In genomic region chr12:16789199-16789598, GRCm38 (mm10) we compare ENCODE assay signal across 19 mouse cellular contexts. TPM values are rescaled to one million over a fixed set of nuclear protein-coding genes. Genes with fewer than 3 reads are reported as not detected.
"Had no signal": no experiment of that assay in that cellular context is flagged by ENCODE, and none has a peak within 500 bp of the region (broad histone marks: within the 10 kb centered on the region; RNA-seq: fewer than 3 reads in every experiment).

No protein-coding gene starts in this region.

- H3K4me3 ChIP-seq: liver, embryonic 15.5 days; lung, embryonic 15.5 days; megakaryocyte, embryonic 14.5 days; neural tube, embryonic 12.5 days; stomach, embryonic 15.5 days had no signal

- H3K4me1 ChIP-seq: lung, embryonic 15.5 days; stomach, embryonic 15.5 days had no signal

- H3K27me3 ChIP-seq: liver, embryonic 15.5 days; lung, embryonic 15.5 days; neural tube, embryonic 12.5 days; stomach, embryonic 15.5 days had no signal

- ATAC-seq: liver, postnatal 0 days; lung, postnatal 0 days; midbrain, embryonic 16.5 days had no signal

- DNase-seq: liver, postnatal 0 days; lung, adult 2 months; lung, postnatal 14 days; lung, postnatal 36 days; right cerebral cortex, postnatal 14 days; thymus, adult 2 months; thymus, postnatal 25 days; thymus, postnatal 4 days had no signal

- H3K9ac ChIP-seq: liver, embryonic 15.5 days; liver, postnatal 0 days; lung, embryonic 15.5 days; neural tube, embryonic 12.5 days; stomach, embryonic 15.5 days had no signal

- H3K4me2 ChIP-seq: liver, embryonic 15.5 days; lung, embryonic 15.5 days; neural tube, embryonic 12.5 days; stomach, embryonic 15.5 days had no signal

- H3K36me3 ChIP-seq: liver, embryonic 15.5 days; lung, embryonic 15.5 days; neural tube, embryonic 12.5 days; stomach, embryonic 15.5 days had no signal

- H3K9me3 ChIP-seq: liver, embryonic 15.5 days; lung, embryonic 15.5 days; neural tube, embryonic 12.5 days; stomach, embryonic 15.5 days had no signal

- H3K27ac ChIP-seq: liver, embryonic 15.5 days; lung, embryonic 15.5 days; macrophage; neural tube, embryonic 12.5 days; stomach, embryonic 15.5 days; stomach, postnatal 0 days had no signal

RNA-seq across cellular contexts. Expression of gene Greb1, which starts 11.5 kb away (rescaled TPM):
- total RNA-seq: monocyte, adult 5-6 weeks; neutrophil, adult 5-6 weeks had no signal
